Mouse (Mus musculus) kidney, embryonic 14.5 days (tissue): Measurements from ENCODE around the gene Mcemp1. TPM values are rescaled to one million over a fixed set of nuclear protein-coding genes. Genes with fewer than 3 reads are reported as not detected.

Experiments used
- ATAC-seq: fragments of 200-750 bp; cut with Nextera tagmentation; 2 replicates; pipeline ENCODE4 v1.8.0; 2017; ENCODE audit warnings: moderate number of reproducible peaks, mild to moderate bottlenecking, moderate TSS enrichment, moderate library complexity; ENCODE audit not compliant: low FRiP score, low TSS enrichment
- H3K27ac ChIP-seq: fragments of 300-500 bp; sonication (generic); 2 replicates; pipeline ENCODE4 v1.5.1; 2014; ENCODE audit warnings: low read depth, mild to moderate bottlenecking, low read length, moderate library complexity, mixed read lengths
- H3K27me3 ChIP-seq: fragments of 300-500 bp; sonication (generic); 2 replicates; pipeline ENCODE4 v1.6.1; 2014; ENCODE audit warnings: mild to moderate bottlenecking, low read length; ENCODE audit not compliant: control insufficient read depth, insufficient read depth
- H3K36me3 ChIP-seq: fragments of 300-500 bp; sonication (generic); 2 replicates; pipeline ENCODE4 v1.6.1; 2014; ENCODE audit warnings: low read length, mixed read lengths; ENCODE audit not compliant: control insufficient read depth, insufficient read depth
- H3K4me1 ChIP-seq: fragments of 300-500 bp; sonication (generic); 2 replicates; pipeline ENCODE4 v1.6.1; 2014; ENCODE audit warnings: low read length, mixed read lengths; ENCODE audit not compliant: control insufficient read depth, insufficient read depth
- H3K4me2 ChIP-seq: fragments of 300-500 bp; sonication (generic); replicated peaks from 2 replicates; pipeline ENCODE4 v1.6.1; 2014; ENCODE audit warnings: low read depth, mild to moderate bottlenecking, low read length
- H3K4me3 ChIP-seq: fragments of 300-500 bp; sonication (generic); 2 replicates; pipeline ENCODE4 v1.5.1; 2014; ENCODE audit warnings: mild to moderate bottlenecking, low read length
- H3K9ac ChIP-seq: fragments of 300-500 bp; sonication (generic); 2 replicates; pipeline ENCODE4 v1.6.1; 2014; ENCODE audit warnings: low read depth, mild to moderate bottlenecking, low read length, moderate library complexity
- H3K9me3 ChIP-seq: fragments of 300-500 bp; sonication (generic); 2 replicates; pipeline ENCODE4 v1.6.1; 2016; ENCODE audit warnings: low read length; ENCODE audit not compliant: control insufficient read depth
- WGBS: fragments of 180-500 bp; shearing (Covaris S2); extraction: QIAGEN DNeasy Blood & Tissue Kit; methylation state at CpG from one replicate; pipeline ENCODE4 v1.1.7; 2014; 5-methylcytosine and 5-hydroxymethylcytosine counted together
- polyA plus RNA-seq: library from polyadenylated mRNA; unstranded; fragments of >200 nt; fragmentation: Nextera tagmentation; extraction: Ambion mirVana; gene quantifications from 2 replicates; pipeline ENCODE4 v1.2.1, GENCODE M21; 2014

The Mcemp1 gene
- polyA plus RNA-seq, 1 experiment from 2014 or later: 0.28 TPM

DNA sequence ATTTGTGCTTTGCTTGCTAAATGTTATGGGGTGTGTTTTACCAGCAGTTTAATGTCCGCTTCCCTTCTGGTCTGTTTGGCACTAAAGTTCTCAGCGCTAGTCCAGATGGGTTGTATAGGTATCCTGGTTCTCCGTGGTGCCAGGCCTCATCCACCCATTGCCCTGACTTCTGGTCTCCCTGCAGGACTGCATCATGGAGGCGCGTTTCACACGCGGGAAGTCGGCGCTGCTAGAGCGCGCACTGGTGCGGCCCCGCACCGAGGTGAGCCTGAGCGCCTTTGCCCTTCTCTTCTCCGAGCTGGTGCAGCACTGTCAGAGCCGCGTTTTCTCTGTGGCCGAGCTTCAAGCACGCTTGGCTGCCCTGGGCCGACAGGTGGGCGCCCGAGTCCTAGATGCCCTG is 13.3 kb downstream of the Mcemp1 start:
- Histone ChIP-seq H3K4me3 (no peak overlapping the region), H3K27me3 (no peaks in the 10 kb centered on the region), H3K4me1 (no peaks in the 10 kb centered on the region; the same call in 1 of the 2 replicates), H3K27ac (no peak overlapping the region), H3K36me3 (peaks cover 22% of the 10 kb centered on the region), H3K4me2 (no peak overlapping the region), H3K9ac (no peak overlapping the region), H3K9me3 (no peaks in the 10 kb centered on the region)
- no peak for ATAC-seq
- 96% methylated on average over 23 of the region's 23 CpGs for WGBS

DNA sequence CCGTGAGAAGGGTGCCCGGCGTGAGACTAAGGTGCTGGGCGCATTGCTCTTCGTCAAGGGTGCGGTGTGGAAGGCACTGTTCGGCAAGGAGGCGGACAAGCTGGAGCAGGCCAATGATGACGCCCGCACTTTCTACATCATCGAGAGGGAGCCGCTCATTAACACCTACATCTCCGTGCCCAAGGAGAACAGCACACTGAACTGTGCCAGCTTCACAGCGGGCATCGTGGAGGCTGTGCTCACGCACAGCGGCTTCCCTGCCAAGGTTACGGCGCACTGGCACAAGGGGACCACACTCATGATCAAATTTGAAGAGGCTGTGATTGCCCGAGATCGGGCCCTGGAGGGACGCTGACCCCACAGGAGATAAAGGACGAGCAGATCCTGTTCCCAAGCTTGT is 13.7 kb downstream of the Mcemp1 start:
- H3K4me3 ChIP-seq: no peak overlapping the region
- H3K27me3 ChIP-seq: no peaks in the 10 kb centered on the region
- no peak for ATAC-seq
- H3K4me2 ChIP-seq: no peak overlapping the region
- no peaks in the 10 kb centered on the region; the same call in 1 of the 2 replicates for H3K4me1 ChIP-seq
- H3K27ac ChIP-seq: no peak overlapping the region
- 94% methylated on average over 23 of the region's 23 CpGs for WGBS
- no peak overlapping the region for H3K9ac ChIP-seq
- no peaks in the 10 kb centered on the region for H3K9me3 ChIP-seq
- peaks cover 22% of the 10 kb centered on the region for H3K36me3 ChIP-seq

DNA sequence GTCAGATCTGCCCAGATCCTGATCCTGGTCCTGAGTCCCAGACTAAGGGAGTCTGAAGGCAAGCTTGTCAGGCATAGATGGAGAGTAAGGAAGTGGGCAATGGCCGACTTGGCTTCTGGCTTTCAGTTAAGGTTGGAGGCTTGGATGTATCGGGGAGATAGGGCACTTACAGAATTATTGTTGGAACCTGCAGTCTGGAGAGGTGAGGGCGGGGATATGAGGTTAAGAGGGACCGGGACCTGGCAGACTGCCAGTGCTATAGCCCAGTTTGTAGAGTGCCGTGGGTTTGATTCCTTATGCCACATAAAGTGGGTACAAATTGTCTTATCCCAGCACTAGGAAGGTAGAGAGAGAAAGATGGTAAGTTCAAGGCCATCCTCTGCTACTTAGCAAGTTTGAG is 14.1 kb downstream of the Mcemp1 start:
- H3K4me1 ChIP-seq: no peaks in the 10 kb centered on the region; the same call in 1 of the 2 replicates
- no peak overlapping the region for H3K9ac ChIP-seq
- H3K36me3 ChIP-seq: peaks cover 22% of the 10 kb centered on the region
- H3K27ac ChIP-seq: no peak overlapping the region
- no peak overlapping the region for H3K4me3 ChIP-seq
- no peaks in the 10 kb centered on the region for H3K9me3 ChIP-seq
- 93% methylated on average over 5 of the region's 5 CpGs for WGBS
- no peak overlapping the region for H3K4me2 ChIP-seq
- ATAC-seq: no peak
- H3K27me3 ChIP-seq: no peaks in the 10 kb centered on the region

DNA sequence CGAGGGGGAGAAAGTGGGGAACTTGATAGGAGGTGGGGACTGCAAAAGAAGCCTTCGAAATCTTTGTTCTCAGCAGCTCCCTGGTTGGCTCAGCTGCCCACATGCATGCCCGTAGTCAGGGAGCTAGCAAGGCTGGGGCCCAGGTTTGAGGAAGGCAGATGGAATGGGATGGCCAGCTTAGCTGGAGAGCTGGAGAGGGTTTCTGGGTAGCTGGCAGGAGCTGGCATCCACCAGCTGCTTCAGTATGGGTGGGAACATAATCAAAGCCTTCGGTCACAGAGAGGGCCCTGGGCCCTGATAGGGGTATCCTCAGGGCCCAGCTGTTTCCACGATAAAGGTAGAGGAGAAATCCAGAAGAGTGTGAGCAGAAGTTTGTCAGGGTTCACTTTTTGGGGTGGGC is 16.9 kb downstream of the Mcemp1 start:
- Histone ChIP-seq H3K9me3 (no peaks in the 10 kb centered on the region), H3K9ac (no peak overlapping the region), H3K4me3 (no peak overlapping the region), H3K4me2 (no peak overlapping the region), H3K27me3 (no peaks in the 10 kb centered on the region), H3K36me3 (peaks cover 22% of the 10 kb centered on the region), H3K4me1 (no peaks in the 10 kb centered on the region; the same call in 1 of the 2 replicates), H3K27ac (no peak overlapping the region)
- ATAC-seq: no peak
- WGBS: 98% methylated on average over 5 of the region's 5 CpGs

DNA sequence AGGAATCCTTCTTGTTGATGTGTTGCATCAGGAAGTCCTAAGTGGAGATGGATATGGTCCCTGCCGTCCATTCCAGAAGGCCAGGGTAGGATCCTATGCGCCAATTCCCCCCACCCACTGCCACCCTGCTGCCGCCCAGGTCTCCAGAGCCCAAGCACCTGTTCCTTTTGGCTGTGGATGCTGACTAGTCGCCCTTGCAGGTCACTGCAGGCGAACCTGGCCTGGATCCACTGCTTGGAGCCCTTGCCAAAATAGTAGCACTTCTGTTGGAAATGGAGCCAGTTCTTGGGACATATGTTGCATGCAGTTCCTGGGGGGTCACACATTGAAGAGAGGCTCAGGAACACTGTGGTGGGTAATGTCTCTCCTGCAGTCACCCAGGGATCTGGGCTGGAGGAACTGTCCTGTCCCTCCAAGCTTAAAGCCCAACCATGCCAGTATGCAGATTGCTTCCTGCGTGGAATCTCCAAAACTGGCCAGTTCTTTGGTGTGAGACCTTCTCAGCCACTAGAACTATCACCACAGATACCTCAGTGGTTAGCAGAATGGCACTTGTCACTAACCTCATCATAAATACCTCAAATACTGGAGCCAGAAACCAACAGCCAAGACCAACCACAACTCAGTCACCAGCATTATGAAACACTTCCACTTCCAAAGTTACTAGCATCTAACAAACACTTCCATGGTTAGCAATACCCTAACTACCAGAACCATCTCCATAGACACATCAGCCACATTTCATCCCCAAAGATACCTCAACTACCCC is 18.0 kb downstream of the Mcemp1 start:
- H3K27me3 ChIP-seq: no peaks in the 10 kb centered on the region
- WGBS: 76% methylated on average over 6 of the region's 6 CpGs
- ATAC-seq: no peak
- no peak overlapping the region for H3K27ac ChIP-seq
- no peaks in the 10 kb centered on the region for H3K9me3 ChIP-seq
- no peak overlapping the region for H3K4me2 ChIP-seq
- no peaks in the 10 kb centered on the region for H3K4me1 ChIP-seq
- no peak overlapping the region for H3K4me3 ChIP-seq
- H3K36me3 ChIP-seq: peaks cover 22% of the 10 kb centered on the region
- no peak overlapping the region for H3K9ac ChIP-seq

DNA sequence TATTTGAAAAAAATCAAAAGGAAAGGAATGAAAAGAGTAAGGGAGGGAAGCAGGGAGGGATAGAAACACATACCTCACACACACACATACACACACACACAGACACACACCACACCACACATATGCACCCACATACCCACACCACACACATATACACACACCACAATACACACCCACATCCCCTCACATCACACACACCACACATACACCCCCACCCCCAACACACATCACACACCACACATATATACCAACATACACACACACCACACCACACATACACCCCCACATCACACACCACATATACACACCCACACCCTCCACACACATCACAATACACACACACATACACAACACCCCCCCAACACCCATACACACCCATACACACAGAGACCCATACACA is 19.0 kb downstream of the Mcemp1 start:
- peaks cover 15% of the 10 kb centered on the region for H3K36me3 ChIP-seq
- no peaks in the 10 kb centered on the region for H3K4me1 ChIP-seq
- H3K4me2 ChIP-seq: no peak overlapping the region
- H3K9ac ChIP-seq: no peak overlapping the region
- H3K4me3 ChIP-seq: no peak overlapping the region
- ATAC-seq: no peak
- H3K27me3 ChIP-seq: no peaks in the 10 kb centered on the region
- H3K27ac ChIP-seq: no peak overlapping the region
- H3K9me3 ChIP-seq: no peaks in the 10 kb centered on the region

DNA sequence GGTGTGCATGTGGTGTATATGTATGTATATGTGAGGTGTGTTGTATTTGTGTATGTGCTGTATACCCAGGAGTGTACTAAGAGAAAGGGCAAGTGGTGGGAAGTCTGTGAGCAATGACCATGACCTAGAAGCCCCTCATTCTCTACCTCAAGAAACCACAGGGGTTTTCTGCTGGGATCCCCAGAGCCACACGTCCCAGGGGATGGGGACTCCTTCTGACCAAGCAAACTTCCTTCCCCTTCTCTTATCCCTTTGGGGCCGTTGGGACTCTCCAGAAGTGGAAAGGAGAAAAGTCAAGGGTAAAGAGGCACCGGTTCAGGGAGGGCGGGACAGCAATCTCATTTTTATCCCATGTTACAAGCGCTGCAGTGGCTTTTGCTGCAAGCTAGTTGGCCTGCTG is 19.9 kb downstream of the Mcemp1 start:
- H3K4me2 ChIP-seq: no peak overlapping the region
- ATAC-seq: no peak
- peaks cover 6% of the 10 kb centered on the region for H3K36me3 ChIP-seq
- no peak overlapping the region for H3K9ac ChIP-seq
- no peak overlapping the region for H3K27ac ChIP-seq
- no peaks in the 10 kb centered on the region for H3K4me1 ChIP-seq
- H3K4me3 ChIP-seq: no peak overlapping the region
- H3K27me3 ChIP-seq: no peaks in the 10 kb centered on the region
- no peaks in the 10 kb centered on the region for H3K9me3 ChIP-seq
- WGBS: 73% methylated on average over 5 of the region's 5 CpGs

DNA sequence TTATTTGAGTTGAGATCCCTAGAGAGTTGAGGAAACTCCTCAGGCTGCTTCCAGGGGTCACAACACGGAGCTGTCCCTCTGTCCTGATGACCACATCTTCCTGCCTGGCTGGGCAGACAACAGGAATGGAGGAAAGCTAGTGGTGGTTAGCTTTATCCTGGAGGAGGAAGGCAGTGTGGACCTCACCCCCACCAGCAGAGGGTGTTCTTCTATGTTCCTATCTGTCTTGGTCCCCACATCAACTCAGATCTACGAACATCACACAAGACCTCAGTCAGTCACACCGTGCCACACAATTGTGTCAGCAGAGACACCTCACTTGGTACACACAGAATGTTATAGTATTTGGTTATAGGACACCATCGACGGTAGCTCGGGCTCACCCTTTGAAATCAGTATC is 22.0 kb downstream of the Mcemp1 start:
- no peak overlapping the region for H3K27ac ChIP-seq
- no peak for ATAC-seq
- 74% methylated on average over 6 of the region's 6 CpGs for WGBS
- H3K9me3 ChIP-seq: no peaks in the 10 kb centered on the region
- H3K4me3 ChIP-seq: no peak overlapping the region
- no peaks in the 10 kb centered on the region for H3K27me3 ChIP-seq
- no peak overlapping the region for H3K9ac ChIP-seq
- H3K36me3 ChIP-seq: no peaks in the 10 kb centered on the region
- H3K4me1 ChIP-seq: no peaks in the 10 kb centered on the region
- H3K4me2 ChIP-seq: no peak overlapping the region

DNA sequence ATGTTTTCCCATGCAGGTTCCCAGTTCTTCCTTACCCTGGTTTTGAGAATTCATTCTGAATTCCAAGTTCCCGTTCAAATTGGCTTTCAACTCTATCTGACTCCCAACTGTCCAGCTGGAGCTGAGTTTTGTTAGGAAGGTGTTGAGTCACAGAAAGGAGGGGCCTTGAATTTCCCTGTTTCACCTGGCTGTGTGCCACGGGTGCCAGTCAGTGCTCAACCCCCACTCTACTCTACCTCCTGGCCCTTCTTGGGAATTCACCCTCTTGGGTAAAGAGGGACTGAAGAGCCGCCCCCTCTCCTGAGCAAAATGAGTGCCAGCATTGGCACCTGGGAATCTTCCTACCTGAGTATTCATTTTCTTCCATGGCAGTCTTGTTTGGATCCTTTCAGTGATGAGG is 25.2 kb downstream of the Mcemp1 start:
- Histone ChIP-seq H3K9me3 (no peaks in the 10 kb centered on the region), H3K36me3 (no peaks in the 10 kb centered on the region), H3K9ac (no peak overlapping the region), H3K27ac (no peak overlapping the region), H3K4me2 (no peak overlapping the region), H3K4me1 (no peaks in the 10 kb centered on the region), H3K27me3 (no peaks in the 10 kb centered on the region), H3K4me3 (no peak overlapping the region)
- 70% methylated on average over 3 of the region's 3 CpGs for WGBS
- no peak for ATAC-seq
